Mouse (Mus musculus) embryonic stem cell, embryonic (primary cell): ENCODE measurements around the gene Fto.

Experiments used
- CTCF ChIA-PET, 4 experiments: fragments of 300-600 bp in 2 of 4; fragments of 350-600 bp in 2 of 4; sonication (Branson Sonifier 250); formaldehyde crosslinking; loops; one replicate each; lab custom pipeline; 2022; ENCODE audit warnings: inconsistent platforms in 2 of 4; lab: Charles Lee
- POLR2A ChIA-PET, 4 experiments: fragments of 300-600 bp in 2 of 4; fragments of 350-600 bp in 2 of 4; sonication (Branson Sonifier 250); formaldehyde crosslinking; loops; one replicate each; lab custom pipeline; 2022; ENCODE audit warnings: antibody characterized with exemption in 4 of 4, inconsistent platforms in 1 of 4; lab: Charles Lee

Fto gene

GRCm38 (mm10) chr8:91488086-91488783 is 174.9 kb downstream of the Fto start:
- ChIA-PET POLR2A (interaction anchor here in 1 of 4 experiments (0.7 kb wide), 1 partner anchor 64 kb away, joined by 3 read pairs; no protein-coding TSS in a partner anchor), CTCF (interaction anchor here (0.6 to 1.5 kb wide), 12 partner anchors 9 to 610 kb away, joined by 3 to 4 read pairs (median 4); no protein-coding TSS in a partner anchor)

GRCm38 (mm10) chr8:91488784-91489450 is 175.6 kb downstream of the Fto start:
- POLR2A ChIA-PET, result interaction anchor here in 1 of 4 experiments (0.7 kb wide), 1 partner anchor 65 kb away, joined by 3 read pairs; no protein-coding TSS in a partner anchor
- CTCF ChIA-PET, result interaction anchor here (0.6 to 1.5 kb wide), 14 partner anchors 8 to 609 kb away, joined by 3 to 8 read pairs (median 4); no protein-coding TSS in a partner anchor

GRCm38 (mm10) chr8:91490065-91490464 is 176.7 kb downstream of the Fto start:
- ChIA-PET POLR2A (no interaction called here), CTCF (interaction anchor here in 2 of 4 experiments (0.8 to 0.9 kb wide), 2 partner anchors 201 to 961 kb away, joined by 3 read pairs; no protein-coding TSS in a partner anchor)

GRCm38 (mm10) chr8:91493373-91493772 is 180.0 kb downstream of the Fto start:
- ChIA-PET CTCF (no interaction called here), POLR2A (no interaction called here)

GRCm38 (mm10) chr8:91494501-91495259 is 181.4 kb downstream of the Fto start:
- CTCF ChIA-PET, result interaction anchor here in 2 of 4 experiments (0.6 to 1.1 kb wide), 2 partner anchors 303 to 472 kb away, joined by 3 read pairs; no protein-coding TSS in a partner anchor
- POLR2A ChIA-PET, result interaction anchor here in 1 of 4 experiments (1.0 to 1.7 kb wide), 3 partner anchors 9 to 303 kb away, joined by 3 to 9 read pairs (median 3); no protein-coding TSS in a partner anchor

GRCm38 (mm10) chr8:91495260-91495601 is 181.9 kb downstream of the Fto start:
- ChIA-PET CTCF (interaction anchor here in 1 of 4 experiments (1.1 kb wide), 1 partner anchor 472 kb away, joined by 3 read pairs; no protein-coding TSS in a partner anchor), POLR2A (interaction anchor here in 3 of 4 experiments (0.6 to 1.7 kb wide), 4 partner anchors 8 to 293 kb away, joined by 3 to 9 read pairs (median 3); no protein-coding TSS in a partner anchor)

GRCm38 (mm10) chr8:91496000-91496399 is 182.7 kb downstream of the Fto start:
- POLR2A ChIA-PET, result interaction anchor here in 2 of 4 experiments (0.6 to 1.7 kb wide), 3 partner anchors 10 to 274 kb away, joined by 3 to 9 read pairs (median 3); no protein-coding TSS in a partner anchor
- CTCF ChIA-PET, result interaction anchor here in 2 of 4 experiments (0.6 to 1.8 kb wide), 3 partner anchors 36 to 471 kb away, joined by 3 to 5 read pairs (median 3); no protein-coding TSS in a partner anchor

- ChIA-PET CTCF (interaction anchor here in 2 of 4 experiments (1.0 to 1.8 kb wide), 2 partner anchors 8 to 35 kb away, joined by 3 to 5 read pairs; no protein-coding TSS in a partner anchor), POLR2A (interaction anchor here in 1 of 4 experiments (0.6 kb wide), 1 partner anchor 273 kb away, joined by 3 read pairs; no protein-coding TSS in a partner anchor)
Measured at GRCm38 (mm10) chr8:91496936-91497335, 183.6 kb downstream of the Fto start.

GRCm38 (mm10) chr8:91498611-91499010 is 185.3 kb downstream of the Fto start:
- ChIA-PET CTCF (no interaction called here), POLR2A (interaction anchor here in 1 of 4 experiments (0.7 kb wide), 1 partner anchor 290 kb away, joined by 3 read pairs; no protein-coding TSS in a partner anchor)

GRCm38 (mm10) chr8:91499303-91499702 is 186.0 kb downstream of the Fto start:
- CTCF ChIA-PET, result no interaction called here
- POLR2A ChIA-PET, result interaction anchor here in 1 of 4 experiments (0.7 kb wide), 1 partner anchor 291 kb away, joined by 3 read pairs; no protein-coding TSS in a partner anchor

GRCm38 (mm10) chr8:91501960-91502600 is 188.8 kb downstream of the Fto start:
- ChIA-PET CTCF (interaction anchor here in 1 of 4 experiments (0.6 kb wide), 1 partner anchor 14 kb away, joined by 3 read pairs; no protein-coding TSS in a partner anchor), POLR2A (no interaction called here)

GRCm38 (mm10) chr8:91502791-91503190 is 189.5 kb downstream of the Fto start:
- ChIA-PET CTCF (interaction anchor here in 2 of 4 experiments (0.6 to 1.2 kb wide), 3 partner anchors 14 to 459 kb away, joined by 3 to 4 read pairs (median 3); no protein-coding TSS in a partner anchor), POLR2A (interaction anchor here in 1 of 4 experiments (0.6 to 1.2 kb wide), 2 partner anchors 31 to 102 kb away, joined by 3 read pairs; no protein-coding TSS in a partner anchor)

- CTCF ChIA-PET, result no interaction called here
- POLR2A ChIA-PET, result interaction anchor here in 1 of 4 experiments (2.8 kb wide), 1 partner anchor 9 kb away, joined by 9 read pairs; no protein-coding TSS in a partner anchor
Measured at GRCm38 (mm10) chr8:91504360-91504759, 191.0 kb downstream of the Fto start.

- ChIA-PET POLR2A (interaction anchor here in 1 of 4 experiments (2.8 kb wide), 1 partner anchor 10 kb away, joined by 9 read pairs; no protein-coding TSS in a partner anchor), CTCF (no interaction called here)
Measured at GRCm38 (mm10) chr8:91504891-91505290, 191.6 kb downstream of the Fto start.

- ChIA-PET CTCF (interaction anchor here in 1 of 4 experiments (0.7 kb wide), 1 partner anchor 112 kb away, joined by 3 read pairs; no protein-coding TSS in a partner anchor), POLR2A (interaction anchor here in 1 of 4 experiments (2.8 kb wide), 1 partner anchor 10 kb away, joined by 9 read pairs; no protein-coding TSS in a partner anchor)
Measured at GRCm38 (mm10) chr8:91505411-91505954, 192.2 kb downstream of the Fto start.

- POLR2A ChIA-PET, result interaction anchor here in 1 of 4 experiments (2.8 kb wide), 1 partner anchor 11 kb away, joined by 9 read pairs; no protein-coding TSS in a partner anchor
Measured at GRCm38 (mm10) chr8:91505997-91506672, 192.8 kb downstream of the Fto start.

More at GRCm38 (mm10) chr8:91505997-91506672, 192.8 kb downstream of the Fto start:
- CTCF ChIA-PET, result interaction anchor here in 1 of 4 experiments (0.7 kb wide), 1 partner anchor 111 kb away, joined by 3 read pairs; no protein-coding TSS in a partner anchor
